Mouse (Mus musculus) megakaryocyte, embryonic 14.5 days (primary cell): Measurements from ENCODE around the gene Gm13695.
"Not testable (repeated sequence)": the region's sequence is repeated elsewhere in the genome, so short reads cannot be mapped to it uniquely, and the experiment has no call there.

Experiments
- FLI1 ChIP-seq: IDR thresholded peaks from 2 replicates; pipeline ENCODE4 v1.6.1; 2012; ENCODE audit warnings: low read length, inconsistent platforms, mixed read lengths
- GATA1 ChIP-seq: IDR thresholded peaks from 3 replicates; pipeline ENCODE4 v1.6.1; 2012; ENCODE audit warnings: mixed read lengths, low read length, inconsistent platforms, borderline replicate concordance

DNA sequence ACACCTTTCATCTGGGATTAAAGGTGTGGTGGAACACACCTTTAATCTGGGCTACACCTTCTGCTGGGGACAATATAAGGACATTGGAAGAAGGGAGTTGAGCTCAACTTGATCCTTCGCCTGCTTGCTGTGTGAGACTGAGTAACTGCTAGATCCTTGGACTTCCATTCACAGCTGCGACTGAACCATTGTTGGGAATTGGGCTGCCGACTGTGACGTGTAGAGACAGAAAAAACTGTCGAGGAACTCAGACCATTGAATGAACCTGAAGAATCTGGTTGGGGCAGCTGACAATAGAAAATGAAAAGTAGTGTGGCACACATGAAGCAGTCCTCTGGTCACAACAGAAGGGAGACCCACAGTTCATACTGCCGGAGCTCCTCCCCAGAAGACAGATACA is at the start of gene Gm13695:
- TF ChIP-seq GATA1, FLI1: not testable (repeated sequence)
